Mouse (Mus musculus): ENCODE measurements around the gene Birc5. TPM values are rescaled to one million over a fixed set of nuclear protein-coding genes. Genes with fewer than 3 reads are reported as not detected.

Birc5 gene
- polyA plus RNA-seq, 1 experiment = 9.5 TPM

DNA sequence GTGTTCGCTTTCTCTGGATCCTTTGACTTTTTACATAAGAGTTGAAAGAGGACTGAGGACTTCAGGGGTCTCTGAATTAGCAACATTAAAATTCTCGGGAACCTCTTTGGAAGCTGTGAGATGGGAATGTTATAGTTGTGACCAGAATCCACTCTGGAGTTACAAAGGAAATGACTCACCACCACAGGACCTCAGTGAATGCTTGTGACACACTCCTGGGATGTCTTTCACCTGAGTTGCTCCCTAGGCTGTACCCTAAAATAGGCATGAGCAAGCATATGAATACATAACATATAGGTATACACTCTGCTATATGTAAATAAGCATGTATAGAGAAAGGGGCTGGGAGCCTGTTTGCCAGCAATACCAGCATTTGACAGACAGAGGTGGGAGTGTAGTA, 5.6 kb upstream of the Birc5 start:
- no peaks in the 10 kb centered on the region for H3K27me3 ChIP-seq (ENCODE audit: control insufficient read depth, insufficient read depth, low read length)
- H3K27ac ChIP-seq (ENCODE audit: insufficient read depth, low read depth, low read length) = no peak overlapping the region
- WGBS = 90% methylated on average over 2 of the region's 2 CpGs
- peaks cover 23% of the 10 kb centered on the region for H3K4me1 ChIP-seq (ENCODE audit: control insufficient read depth, insufficient read depth, insufficient read length, low read length)
- TF ChIP-seq CTCF (IDR thresholded peaks at IDR 0.05; ENCODE audit: extremely low read depth, insufficient read length, insufficient replicate concordance, low read depth, low read length) = no peak
- no peak for TF ChIP-seq POLR2A (IDR thresholded peaks at IDR 0.05; ENCODE audit: low read depth, low read length)
- H3K4me3 ChIP-seq (ENCODE audit: low read depth, low read length) = no peak overlapping the region
- no peaks in the 10 kb centered on the region for H3K36me3 ChIP-seq (ENCODE audit: control insufficient read depth, insufficient read depth, low read length)

DNA sequence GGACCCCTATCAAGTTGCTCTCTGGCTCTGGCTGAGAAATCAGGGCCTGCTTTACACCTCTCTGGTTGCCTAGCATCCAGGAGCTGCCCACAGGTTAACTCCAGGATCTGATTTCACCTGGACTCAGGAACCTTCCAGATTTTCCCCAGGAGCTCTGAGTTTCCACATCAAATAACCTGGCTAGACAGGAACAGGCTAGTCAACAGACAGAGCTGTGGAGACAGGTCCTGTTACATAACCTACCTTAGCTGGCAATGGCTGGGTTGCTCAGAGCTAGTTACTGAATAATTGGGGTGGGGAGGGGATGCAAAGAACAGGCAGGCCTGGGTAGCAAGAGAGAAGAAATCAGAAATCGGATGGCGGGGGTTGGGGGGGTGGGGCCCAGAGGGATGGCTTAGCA, 4.1 kb upstream of the Birc5 start:
- no peaks in the 10 kb centered on the region for H3K27me3 ChIP-seq (ENCODE audit: control insufficient read depth, insufficient read depth, low read length)
- H3K27ac ChIP-seq (ENCODE audit: insufficient read depth, low read depth, low read length) = no peak overlapping the region
- no peaks in the 10 kb centered on the region for H3K36me3 ChIP-seq (ENCODE audit: control insufficient read depth, insufficient read depth, low read length)
- no peak overlapping the region for H3K4me3 ChIP-seq (ENCODE audit: low read depth, low read length)
- H3K4me1 ChIP-seq (ENCODE audit: control insufficient read depth, insufficient read depth, insufficient read length, low read length) = peaks cover 13% of the 10 kb centered on the region
- WGBS = 83% methylated on average over 2 of the region's 2 CpGs
- no peak for TF ChIP-seq CTCF (IDR thresholded peaks at IDR 0.05; ENCODE audit: extremely low read depth, insufficient read length, insufficient replicate concordance, low read depth, low read length)
- no peak for TF ChIP-seq POLR2A (IDR thresholded peaks at IDR 0.05; ENCODE audit: low read depth, low read length)

DNA sequence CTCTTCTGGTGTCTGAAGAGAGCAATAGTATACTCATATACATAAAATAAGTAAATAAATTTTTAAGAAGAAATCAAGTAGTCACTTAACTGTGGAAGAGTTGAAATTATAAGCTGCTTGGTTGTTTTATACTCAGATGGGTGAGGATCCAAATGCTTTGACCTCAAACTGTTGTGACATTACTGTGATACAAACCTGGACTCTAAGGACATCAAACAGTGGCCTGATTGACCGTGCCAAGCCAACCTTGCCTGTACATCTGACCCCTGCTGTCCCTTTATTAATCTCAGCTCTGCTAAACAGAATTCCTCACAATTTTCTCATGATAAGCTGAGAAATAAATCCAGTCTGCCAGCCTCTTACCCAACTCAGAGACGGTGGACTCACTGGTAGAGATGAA, 3.4 kb upstream of the Birc5 start:
- no peak overlapping the region for H3K27ac ChIP-seq (ENCODE audit: insufficient read depth, low read depth, low read length)

DNA sequence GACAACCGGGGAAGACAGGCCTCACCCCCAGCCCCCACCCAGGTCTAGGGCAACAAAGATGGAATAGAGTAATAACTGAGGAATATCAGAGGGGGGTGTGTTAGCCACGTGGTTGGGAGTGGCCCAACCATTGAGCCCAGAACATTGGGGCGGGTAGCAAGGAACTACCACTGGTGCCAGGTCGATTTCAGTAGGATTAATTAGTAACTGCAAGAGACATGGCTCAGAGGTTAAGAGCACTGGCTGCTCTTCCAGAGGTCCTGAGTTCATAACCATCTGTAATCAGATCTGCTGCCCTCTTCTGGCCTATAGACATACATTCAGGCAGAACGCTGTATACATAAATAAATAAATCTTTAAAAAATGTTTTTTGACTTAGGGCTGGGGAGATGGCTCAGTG, 2.4 kb upstream of the Birc5 start:
- no peak for TF ChIP-seq CTCF (IDR thresholded peaks at IDR 0.05; ENCODE audit: extremely low read depth, insufficient read length, insufficient replicate concordance, low read depth, low read length)
- no peak for TF ChIP-seq POLR2A (IDR thresholded peaks at IDR 0.05; ENCODE audit: low read depth, low read length)
- no peaks in the 10 kb centered on the region for H3K36me3 ChIP-seq (ENCODE audit: control insufficient read depth, insufficient read depth, low read length)
- 16% methylated on average over 5 of the region's 5 CpGs for WGBS
- no peaks in the 10 kb centered on the region for H3K27me3 ChIP-seq (ENCODE audit: control insufficient read depth, insufficient read depth, low read length)
- H3K4me1 ChIP-seq (ENCODE audit: control insufficient read depth, insufficient read depth, insufficient read length, low read length) = peaks cover 13% of the 10 kb centered on the region
- H3K27ac ChIP-seq (ENCODE audit: insufficient read depth, low read depth, low read length) = peak overlapping the region; percentile 60
- no peak overlapping the region for H3K4me3 ChIP-seq (ENCODE audit: low read depth, low read length)

More for the DNA sequence above, 3.4 kb upstream of the Birc5 start:
- no peaks in the 10 kb centered on the region for H3K36me3 ChIP-seq (ENCODE audit: control insufficient read depth, insufficient read depth, low read length)
- peaks cover 13% of the 10 kb centered on the region for H3K4me1 ChIP-seq (ENCODE audit: control insufficient read depth, insufficient read depth, insufficient read length, low read length)
- H3K27me3 ChIP-seq (ENCODE audit: control insufficient read depth, insufficient read depth, low read length) = no peaks in the 10 kb centered on the region
- WGBS = 85% methylated on average over 2 of the region's 2 CpGs
- H3K4me3 ChIP-seq (ENCODE audit: low read depth, low read length) = no peak overlapping the region
- TF ChIP-seq POLR2A (IDR thresholded peaks at IDR 0.05; ENCODE audit: low read depth, low read length) (no peak), CTCF (IDR thresholded peaks at IDR 0.05; ENCODE audit: extremely low read depth, insufficient read length, insufficient replicate concordance, low read depth, low read length) (no peak)

DNA sequence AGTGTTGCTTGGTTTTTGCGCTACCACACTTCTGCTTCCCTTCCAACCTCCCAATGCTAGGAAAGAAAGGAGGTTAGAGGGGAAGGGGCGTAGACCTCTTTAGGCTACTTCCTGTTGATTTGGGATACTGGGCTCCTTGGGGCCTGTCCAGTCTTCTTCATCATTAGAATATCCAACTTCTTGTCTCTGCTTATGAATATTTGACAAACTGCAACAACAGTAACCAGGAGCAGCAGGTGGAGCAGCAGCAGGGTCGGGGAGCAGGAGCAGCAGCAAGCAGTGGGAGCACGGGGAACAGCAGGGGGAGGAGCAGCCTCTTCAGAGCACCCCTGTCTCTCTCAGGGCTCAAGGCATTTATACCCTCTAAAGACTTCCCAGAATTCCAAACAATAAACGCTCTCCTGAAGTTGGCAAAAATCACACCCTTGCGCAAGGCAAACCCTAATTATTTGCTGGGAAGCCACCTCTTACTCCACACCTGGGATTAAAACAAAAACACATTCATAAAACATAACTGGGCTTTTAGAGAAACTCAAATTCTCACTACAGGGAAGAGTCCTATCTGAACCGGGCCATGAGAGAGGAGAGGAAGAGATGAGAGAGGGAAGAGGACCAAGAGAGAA, 1.3 kb upstream of the Birc5 start:
- peak overlapping the region; percentile 67; the same call in 1 of the 2 replicates for H3K4me3 ChIP-seq (ENCODE audit: low read depth, low read length)
- peak overlapping the region; percentile 91 for H3K27ac ChIP-seq (ENCODE audit: insufficient read depth, low read depth, low read length)
- H3K27me3 ChIP-seq (ENCODE audit: control insufficient read depth, insufficient read depth, low read length) = no peaks in the 10 kb centered on the region
- H3K4me1 ChIP-seq (ENCODE audit: control insufficient read depth, insufficient read depth, insufficient read length, low read length) = peaks cover 13% of the 10 kb centered on the region
- H3K36me3 ChIP-seq (ENCODE audit: control insufficient read depth, insufficient read depth, low read length) = no peaks in the 10 kb centered on the region
- TF ChIP-seq CTCF (IDR thresholded peaks at IDR 0.05; ENCODE audit: extremely low read depth, insufficient read length, insufficient replicate concordance, low read depth, low read length) = no peak
- no peak for TF ChIP-seq POLR2A (IDR thresholded peaks at IDR 0.05; ENCODE audit: low read depth, low read length)
- 49% methylated on average over 7 of the region's 7 CpGs for WGBS

DNA sequence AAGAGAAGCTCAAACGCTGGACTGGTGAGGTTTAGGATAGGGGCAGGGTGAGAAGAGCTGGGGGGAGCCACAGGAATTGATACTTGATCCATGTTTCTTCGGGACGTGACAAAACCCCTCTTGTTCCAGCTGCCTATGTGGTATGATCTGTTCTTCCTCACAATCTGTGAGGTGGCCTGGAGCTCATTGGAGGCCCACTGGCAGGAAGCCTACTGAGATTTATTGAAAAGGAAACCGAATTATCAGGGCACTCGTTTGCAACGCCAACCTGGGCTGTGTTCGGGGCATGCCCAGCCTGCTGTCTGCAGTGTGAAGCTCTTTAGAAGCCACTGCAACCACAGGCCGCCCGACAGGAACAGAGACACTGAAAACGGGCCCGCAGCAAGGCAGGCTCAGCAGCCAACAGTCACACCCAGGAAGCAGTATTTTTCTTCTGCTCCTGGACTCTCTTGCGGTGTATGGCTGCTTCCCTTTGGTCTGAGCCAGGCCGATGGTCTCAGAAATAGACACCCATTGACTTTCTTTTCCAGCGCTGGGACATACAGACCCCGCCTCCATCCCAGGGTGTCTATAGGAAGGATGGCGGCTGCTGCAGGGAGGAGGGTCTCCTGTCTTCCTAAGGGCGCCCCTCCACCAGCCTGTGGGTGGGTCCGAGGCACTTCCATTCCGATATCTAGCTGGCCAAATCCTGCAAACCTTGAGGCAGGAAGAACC, 623 bp upstream of the Birc5 start:
- Histone ChIP-seq H3K27ac (ENCODE audit: insufficient read depth, low read depth, low read length) (peak overlapping the region; percentile 91), H3K4me3 (ENCODE audit: low read depth, low read length) (peak overlapping the region; percentile 67), H3K4me1 (ENCODE audit: control insufficient read depth, insufficient read depth, insufficient read length, low read length) (peaks cover 13% of the 10 kb centered on the region), H3K36me3 (ENCODE audit: control insufficient read depth, insufficient read depth, low read length) (0 out of 2 replicates have a peak, but pooled peaks cover 3% of the 10 kb centered on the region), H3K27me3 (ENCODE audit: control insufficient read depth, insufficient read depth, low read length) (no peaks in the 10 kb centered on the region)
- 2% methylated on average over 19 of the region's 19 CpGs for WGBS
- TF ChIP-seq POLR2A (IDR thresholded peaks at IDR 0.05; ENCODE audit: low read depth, low read length) = no peak
- TF ChIP-seq CTCF (IDR thresholded peaks at IDR 0.05; ENCODE audit: extremely low read depth, insufficient read length, insufficient replicate concordance, low read depth, low read length) = no peak

DNA sequence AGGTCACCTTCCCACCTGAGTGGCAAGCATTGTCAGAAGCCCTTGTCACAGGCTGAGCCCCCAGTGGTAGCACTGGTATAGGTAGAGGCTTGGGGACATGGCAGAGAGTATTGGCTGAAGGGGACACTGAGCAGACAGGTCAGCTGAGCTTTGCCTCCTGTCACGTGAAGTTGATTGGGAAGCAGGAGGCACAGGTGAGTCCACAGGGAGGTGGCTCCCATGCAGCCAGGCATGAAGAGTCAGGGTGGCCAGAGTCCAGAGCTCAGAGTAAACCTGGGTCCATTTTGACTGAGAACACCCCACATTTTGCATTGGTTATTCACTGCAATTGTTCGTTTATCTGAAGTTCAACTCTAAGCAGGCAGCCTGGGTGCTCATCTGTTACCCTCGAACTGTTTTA, 3.8 kb downstream of the Birc5 start:
- Histone ChIP-seq H3K4me1 (ENCODE audit: control insufficient read depth, insufficient read depth, insufficient read length, low read length) (peaks cover 8% of the 10 kb centered on the region; the same call in 1 of the 2 replicates), H3K27ac (ENCODE audit: insufficient read depth, low read depth, low read length) (peak overlapping the region; percentile 9; the same call in 1 of the 2 replicates), H3K4me3 (ENCODE audit: low read depth, low read length) (no peak overlapping the region), H3K36me3 (ENCODE audit: control insufficient read depth, insufficient read depth, low read length) (peaks cover 7% of the 10 kb centered on the region; the same call in 1 of the 2 replicates), H3K27me3 (ENCODE audit: control insufficient read depth, insufficient read depth, low read length) (no peaks in the 10 kb centered on the region)
- TF ChIP-seq CTCF (IDR thresholded peaks at IDR 0.05; ENCODE audit: extremely low read depth, insufficient read length, insufficient replicate concordance, low read depth, low read length) (no peak), POLR2A (IDR thresholded peaks at IDR 0.05; ENCODE audit: low read depth, low read length) (no peak)
- 71% methylated on average over 3 of the region's 3 CpGs for WGBS
